Mouse (Mus musculus): ENCODE measurements around the gene Slc6a6. TPM values are rescaled to one million over a fixed set of nuclear protein-coding genes. Genes with fewer than 3 reads are reported as not detected.

Slc6a6 gene
- total and polyA plus RNA-seq, 3 experiments = 0.03 to 2.8 TPM; not detected in 1

DNA sequence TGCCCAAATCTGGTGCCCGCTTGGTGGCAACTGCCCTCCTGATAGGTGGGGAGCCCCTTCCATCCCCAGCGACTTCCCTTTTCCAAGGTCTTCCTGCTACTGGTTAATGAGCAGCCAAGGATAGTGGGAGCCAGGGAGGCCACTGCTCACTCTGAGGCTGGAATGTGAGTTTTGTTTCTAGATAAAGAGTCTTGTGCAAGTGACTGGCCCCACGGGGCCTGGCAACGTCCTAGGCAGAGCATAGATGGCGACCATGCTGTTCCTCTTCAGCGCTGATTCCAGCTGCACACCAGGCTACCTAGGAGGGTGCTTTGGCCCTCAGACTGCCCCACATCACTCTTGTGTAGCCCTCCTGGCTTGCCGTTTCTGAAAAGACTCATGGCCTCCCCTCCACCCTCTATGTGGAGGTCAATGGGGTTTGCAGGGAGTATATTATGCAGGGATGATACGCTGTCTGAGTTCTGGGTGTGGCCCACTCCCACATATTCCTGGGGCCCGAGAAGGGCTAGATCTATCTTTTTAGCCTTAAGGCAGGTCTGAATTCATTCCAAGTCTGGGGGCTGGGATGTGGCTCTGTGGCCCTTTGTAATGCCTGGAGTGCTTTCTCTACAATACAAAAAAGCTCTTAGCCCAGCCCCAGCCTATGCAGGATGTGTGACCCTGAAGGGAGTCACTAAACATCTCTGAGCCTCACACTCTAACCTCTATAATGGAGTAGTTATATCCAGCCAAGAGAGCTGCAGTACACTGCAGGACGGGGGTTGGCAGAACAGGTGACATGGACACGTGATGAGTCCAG lies 17.2 kb downstream of the Slc6a6 start:
- ATAC-seq (ENCODE audit: extremely low read depth, insufficient number of reproducible peaks, low FRiP score, poor library complexity, severe bottlenecking) (no peak), DNase-seq (ENCODE audit: low spot score) (no peak)
- Histone ChIP-seq H3K4me1 (ENCODE audit: insufficient read depth, low read depth, low read length) (no peaks in the 10 kb centered on the region), H3K36me3 (replicated peaks) (no peaks in the 10 kb centered on the region), H3K4me3 (ENCODE audit: low read depth, low read length) (no peak overlapping the region), H3K27me3 (ENCODE audit: insufficient read depth, low read length) (peaks cover 2% of the 10 kb centered on the region; the same call in 1 of the 2 replicates), H3K9me3 (replicated peaks) (no peaks in the 10 kb centered on the region)
- TF ChIP-seq GATA1 (IDR thresholded peaks at IDR 0.05; ENCODE audit: borderline replicate concordance, low read length) (no peak), TAL1 (conservative IDR thresholded peaks at IDR 0.05; ENCODE audit: low read depth, low read length) (no peak), CTCF (IDR thresholded peaks at IDR 0.05; ENCODE audit: low read depth, low read length) (no peak), GATA2 (IDR thresholded peaks at IDR 0.05; ENCODE audit: borderline replicate concordance, low read depth, low read length) (no peak), POLR2AphosphoS5 (IDR thresholded peaks at IDR 0.05; ENCODE audit: insufficient replicate concordance, low read depth, low read length) (no peak)

DNA sequence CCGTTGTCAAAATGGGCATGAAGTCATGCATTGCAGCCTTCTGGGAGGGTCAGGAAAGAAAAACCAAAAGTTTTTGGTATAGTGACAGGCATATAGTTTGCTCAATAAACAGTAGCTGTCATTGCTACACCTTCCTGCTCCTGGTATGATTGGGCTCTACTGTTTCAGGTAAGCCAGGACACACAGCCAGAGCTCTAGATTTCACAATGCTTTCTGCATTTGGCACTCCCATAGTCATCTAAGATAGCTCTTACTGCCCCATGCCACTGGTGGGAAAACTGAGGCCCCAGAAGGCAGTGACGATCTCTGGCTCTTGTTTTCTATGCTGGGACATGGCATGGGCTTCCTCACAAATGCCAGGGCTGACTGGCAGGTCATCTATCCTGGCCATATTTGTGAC lies 19.6 kb downstream of the Slc6a6 start:
- Histone ChIP-seq H3K4me3 (ENCODE audit: low read depth, low read length) (no peak overlapping the region), H3K4me1 (ENCODE audit: insufficient read depth, low read depth, low read length) (no peaks in the 10 kb centered on the region), H3K9me3 (replicated peaks) (no peaks in the 10 kb centered on the region), H3K36me3 (replicated peaks) (no peaks in the 10 kb centered on the region), H3K27me3 (ENCODE audit: insufficient read depth, low read length) (peaks cover 2% of the 10 kb centered on the region; the same call in 1 of the 2 replicates)
- ATAC-seq (ENCODE audit: extremely low read depth, insufficient number of reproducible peaks, low FRiP score, poor library complexity, severe bottlenecking) (no peak), DNase-seq (ENCODE audit: low spot score) (no peak)
- TF ChIP-seq TAL1 (conservative IDR thresholded peaks at IDR 0.05; ENCODE audit: low read depth, low read length) (no peak), GATA2 (IDR thresholded peaks at IDR 0.05; ENCODE audit: borderline replicate concordance, low read depth, low read length) (no peak)

DNA sequence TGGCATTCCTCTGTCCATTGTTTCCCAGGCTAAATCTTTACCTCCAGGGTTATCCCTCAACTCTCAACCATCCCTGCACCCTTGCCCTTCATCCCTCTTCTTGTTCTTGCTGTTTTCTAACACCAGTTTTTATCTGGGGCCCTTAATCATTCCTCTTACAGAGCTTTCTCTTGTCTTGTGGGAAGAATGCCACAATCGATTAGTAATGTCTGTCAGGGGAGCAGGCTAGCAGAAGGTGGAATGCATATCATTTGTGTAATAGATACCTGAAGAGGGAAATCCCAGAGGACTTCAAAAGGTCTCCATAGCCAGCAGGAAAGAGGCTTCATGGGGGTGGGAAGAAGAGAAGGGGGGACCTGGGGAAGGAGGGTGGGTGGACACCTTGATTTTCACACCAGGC lies 20.6 kb downstream of the Slc6a6 start:
- ATAC-seq (ENCODE audit: extremely low read depth, insufficient number of reproducible peaks, low FRiP score, poor library complexity, severe bottlenecking) = no peak
- H3K36me3 ChIP-seq (replicated peaks) = no peaks in the 10 kb centered on the region
- no peaks in the 10 kb centered on the region for H3K4me1 ChIP-seq (ENCODE audit: insufficient read depth, low read depth, low read length)

DNA sequence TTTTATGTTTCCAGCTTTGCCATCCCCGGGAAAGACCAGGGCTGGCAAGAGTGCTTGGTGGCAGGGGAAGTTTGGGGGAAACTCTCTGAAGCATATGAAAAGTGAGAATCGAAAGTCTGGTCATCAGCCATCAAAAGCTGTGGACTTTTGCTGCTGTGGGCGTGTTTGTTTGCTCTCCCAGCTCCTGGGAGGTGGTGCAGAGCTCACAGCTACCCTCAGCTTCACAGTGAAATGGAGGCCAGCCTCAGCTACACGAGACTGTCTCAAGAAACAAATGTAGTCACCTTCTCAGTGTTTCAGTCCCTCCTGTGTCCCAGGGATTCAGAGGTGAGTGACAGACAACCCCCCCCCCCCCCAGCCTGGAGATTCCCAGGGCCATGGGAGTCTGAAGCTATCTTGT lies 21.8 kb downstream of the Slc6a6 start:
- no peaks in the 10 kb centered on the region for H3K36me3 ChIP-seq (replicated peaks)
- no peaks in the 10 kb centered on the region for H3K4me1 ChIP-seq (ENCODE audit: insufficient read depth, low read depth, low read length)
- TF ChIP-seq POLR2AphosphoS5 (IDR thresholded peaks at IDR 0.05; ENCODE audit: insufficient replicate concordance, low read depth, low read length) = no peak
- TF ChIP-seq GATA2 (IDR thresholded peaks at IDR 0.05; ENCODE audit: borderline replicate concordance, low read depth, low read length) = no peak
- TF ChIP-seq CTCF (IDR thresholded peaks at IDR 0.05; ENCODE audit: low read depth, low read length) = no peak
- no peak for TF ChIP-seq GATA1 (IDR thresholded peaks at IDR 0.05; ENCODE audit: borderline replicate concordance, low read length)
- no peak for TF ChIP-seq TAL1 (conservative IDR thresholded peaks at IDR 0.05; ENCODE audit: low read depth, low read length)
- no peaks in the 10 kb centered on the region for H3K9me3 ChIP-seq (replicated peaks)
- DNase-seq (ENCODE audit: low spot score) (no peak), ATAC-seq (ENCODE audit: extremely low read depth, insufficient number of reproducible peaks, low FRiP score, poor library complexity, severe bottlenecking) (no peak)
- H3K27me3 ChIP-seq (ENCODE audit: insufficient read depth, low read length) = peaks cover 2% of the 10 kb centered on the region; the same call in 1 of the 2 replicates
- no peak overlapping the region for H3K4me3 ChIP-seq (ENCODE audit: low read depth, low read length)

More for the DNA sequence above, 20.6 kb downstream of the Slc6a6 start:
- H3K4me3 ChIP-seq (ENCODE audit: low read depth, low read length) = no peak overlapping the region
- no peak for TF ChIP-seq POLR2AphosphoS5 (IDR thresholded peaks at IDR 0.05; ENCODE audit: insufficient replicate concordance, low read depth, low read length)
- TF ChIP-seq CTCF (IDR thresholded peaks at IDR 0.05; ENCODE audit: low read depth, low read length) = no peak
- no peak for TF ChIP-seq TAL1 (conservative IDR thresholded peaks at IDR 0.05; ENCODE audit: low read depth, low read length)
- TF ChIP-seq GATA2 (IDR thresholded peaks at IDR 0.05; ENCODE audit: borderline replicate concordance, low read depth, low read length) = no peak
- no peak for TF ChIP-seq GATA1 (IDR thresholded peaks at IDR 0.05; ENCODE audit: borderline replicate concordance, low read length)
- no peaks in the 10 kb centered on the region for H3K9me3 ChIP-seq (replicated peaks)
- H3K27me3 ChIP-seq (ENCODE audit: insufficient read depth, low read length) = peaks cover 2% of the 10 kb centered on the region; the same call in 1 of the 2 replicates
- no peak for DNase-seq (ENCODE audit: low spot score)

DNA sequence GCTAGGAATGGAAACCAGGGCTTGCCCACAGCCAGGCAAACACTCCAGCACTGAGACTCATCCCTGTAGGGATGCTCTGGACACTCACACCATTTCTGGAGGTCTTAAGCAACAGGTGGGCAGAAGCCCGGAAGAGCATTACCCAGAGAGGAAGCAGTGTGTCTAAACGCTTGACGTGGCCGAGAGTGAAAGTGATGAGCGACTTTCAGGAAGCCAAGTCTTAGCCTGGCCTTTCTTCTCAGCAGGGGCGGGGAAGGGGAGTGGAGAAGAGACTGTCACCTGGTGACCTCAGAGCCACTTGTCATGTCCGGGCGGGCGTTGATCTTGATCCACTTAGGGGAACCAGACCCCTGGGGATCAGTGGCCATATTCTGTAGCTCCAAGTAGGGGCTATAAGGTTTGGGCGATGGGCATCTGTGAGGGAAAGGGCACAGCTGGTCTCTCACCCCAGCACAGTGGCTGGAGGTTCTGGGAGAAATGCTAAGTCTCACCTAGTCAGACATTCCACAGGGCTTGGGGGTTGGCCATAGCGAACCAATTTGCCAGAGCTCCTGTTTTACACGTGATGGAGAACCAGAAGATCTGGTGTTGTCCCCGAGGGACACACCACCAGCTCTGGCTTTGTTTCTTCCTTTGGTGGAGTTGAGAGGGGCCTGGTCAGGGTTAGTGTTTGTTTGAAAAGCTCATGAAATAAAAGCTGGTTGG lies 22.4 kb downstream of the Slc6a6 start:
- no peak for ATAC-seq (ENCODE audit: extremely low read depth, insufficient number of reproducible peaks, low FRiP score, poor library complexity, severe bottlenecking)
- Histone ChIP-seq H3K36me3 (replicated peaks) (no peaks in the 10 kb centered on the region), H3K4me1 (ENCODE audit: insufficient read depth, low read depth, low read length) (no peaks in the 10 kb centered on the region), H3K9me3 (replicated peaks) (no peaks in the 10 kb centered on the region), H3K27me3 (ENCODE audit: insufficient read depth, low read length) (no peaks in the 10 kb centered on the region), H3K4me3 (ENCODE audit: low read depth, low read length) (no peak overlapping the region)
- TF ChIP-seq GATA1 (IDR thresholded peaks at IDR 0.05; ENCODE audit: borderline replicate concordance, low read length) = no peak
- no peak for TF ChIP-seq CTCF (IDR thresholded peaks at IDR 0.05; ENCODE audit: low read depth, low read length)
- TF ChIP-seq TAL1 (conservative IDR thresholded peaks at IDR 0.05; ENCODE audit: low read depth, low read length) = no peak
- DNase-seq (ENCODE audit: low spot score) = no peak

DNA sequence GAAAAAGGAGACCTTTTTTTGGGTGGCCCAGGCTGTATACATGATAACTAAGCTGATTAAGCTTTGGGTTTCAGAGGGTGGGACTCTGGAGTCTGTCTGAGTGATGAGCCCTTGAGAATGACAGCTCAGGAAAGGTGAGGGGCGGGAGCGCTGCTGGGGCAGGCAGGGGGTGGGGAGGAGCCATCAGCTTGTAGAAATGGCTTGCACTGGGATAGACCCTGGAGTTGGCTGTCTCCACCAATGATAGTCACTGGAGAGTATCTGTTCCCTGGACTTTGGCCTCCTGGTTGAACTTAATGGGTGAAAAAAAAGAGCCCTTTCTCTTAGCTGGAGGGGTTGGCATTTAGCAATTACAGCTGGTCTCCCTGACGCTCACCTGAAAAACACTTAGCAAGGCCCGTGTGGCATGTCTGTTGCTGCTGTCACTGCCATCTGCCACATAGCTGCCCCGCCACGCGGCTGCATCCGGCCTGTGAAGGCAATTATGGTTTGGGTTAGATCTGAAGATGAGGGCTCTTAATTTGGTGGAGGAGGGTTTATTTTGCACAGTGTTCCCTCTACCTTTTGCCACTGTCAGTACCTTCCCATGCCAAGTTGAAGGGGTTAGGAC lies 23.5 kb downstream of the Slc6a6 start:
- Histone ChIP-seq H3K4me1 (ENCODE audit: insufficient read depth, low read depth, low read length) (no peaks in the 10 kb centered on the region), H3K4me3 (ENCODE audit: low read depth, low read length) (no peak overlapping the region), H3K27me3 (ENCODE audit: insufficient read depth, low read length) (peaks cover 3% of the 10 kb centered on the region; the same call in 1 of the 2 replicates), H3K9me3 (replicated peaks) (no peaks in the 10 kb centered on the region), H3K36me3 (replicated peaks) (no peaks in the 10 kb centered on the region)
- no peak for DNase-seq (ENCODE audit: low spot score)
- ATAC-seq (ENCODE audit: extremely low read depth, insufficient number of reproducible peaks, low FRiP score, poor library complexity, severe bottlenecking) = no peak
- TF ChIP-seq GATA2 (IDR thresholded peaks at IDR 0.05; ENCODE audit: borderline replicate concordance, low read depth, low read length) = no peak
- no peak for TF ChIP-seq GATA1 (IDR thresholded peaks at IDR 0.05; ENCODE audit: borderline replicate concordance, low read length)
- TF ChIP-seq POLR2AphosphoS5 (IDR thresholded peaks at IDR 0.05; ENCODE audit: insufficient replicate concordance, low read depth, low read length) = no peak
- no peak for TF ChIP-seq TAL1 (conservative IDR thresholded peaks at IDR 0.05; ENCODE audit: low read depth, low read length)
- TF ChIP-seq CTCF (IDR thresholded peaks at IDR 0.05; ENCODE audit: low read depth, low read length) = no peak
